Mouse (Mus musculus) ES-E14 (cell line): ENCODE measurements around the gene Hdgf.

ENCODE experiments used
- CHD2 ChIP-seq: IDR thresholded peaks from 2 replicates; pipeline ENCODE4 v1.6.1; 2014; ENCODE audit warnings: mild to moderate bottlenecking, low read depth, low read length, inconsistent platforms
- HCFC1 ChIP-seq: IDR thresholded peaks from 2 replicates; pipeline ENCODE4 v1.6.1; 2012; ENCODE audit warnings: low read length, inconsistent platforms, borderline replicate concordance; ENCODE audit not compliant: insufficient read depth
- MAFK ChIP-seq: IDR thresholded peaks from 2 replicates; pipeline ENCODE4 v1.6.1; 2014; ENCODE audit warnings: mild to moderate bottlenecking, low read depth, low read length, inconsistent platforms; ENCODE audit not compliant: insufficient read depth
- ZNF384 ChIP-seq: IDR thresholded peaks from 2 replicates; pipeline ENCODE4 v1.6.1; 2012; ENCODE audit warnings: low read depth, low read length, inconsistent platforms

GRCm38 (mm10) chr3:87960586-87961191 lies 54.6 kb downstream of the Hdgf start:
- TF ChIP-seq ZNF384 = no peak
- no peak for TF ChIP-seq CHD2
- no peak for TF ChIP-seq MAFK
- TF ChIP-seq HCFC1 = peak; percentile 54; the same call in 1 of the 2 replicates
